Mouse (Mus musculus) MEL (cell line): ENCODE results near the gene Ctcf. TPM values are rescaled to one million over a fixed set of nuclear protein-coding genes. Genes with fewer than 3 reads are reported as not detected.

Source experiments
- DNase-seq: peaks from one replicate; pipeline ENCODE4 v3.0.0; 2011; ENCODE audit warnings: low read depth, low spot score
- H3K27ac ChIP-seq: 2 replicates; pipeline ENCODE4 v1.5.1; 2012; ENCODE audit warnings: low read depth, mild to moderate bottlenecking, control low read depth, low read length, moderate library complexity; ENCODE audit not compliant: control insufficient read depth
- H3K27me3 ChIP-seq, 2 experiments: fragments of 150-350 bp in 1 of 2; sonication (generic) in 1 of 2; 2 replicates each; pipeline ENCODE4 v1.6.1; 2012; ENCODE audit warnings: low read length in 2 of 2, mild to moderate bottlenecking in 2 of 2, improper control_type of control experiment in 1 of 2, moderate library complexity in 1 of 2; ENCODE audit not compliant: insufficient read depth in 2 of 2, control insufficient read depth in 1 of 2
- H3K36me3 ChIP-seq, 2 experiments: 2 replicates each; pipeline ENCODE4 v1.6.1; 2012 to 2014; ENCODE audit warnings: low read length in 2 of 2, improper control_type of control experiment in 1 of 2, inconsistent platforms in 1 of 2, mild to moderate bottlenecking in 1 of 2; ENCODE audit not compliant: insufficient read depth in 2 of 2, control insufficient read depth in 1 of 2
- H3K4me1 ChIP-seq, 2 experiments: fragments of 150-350 bp in 1 of 2; sonication (generic) in 1 of 2; 2 replicates each; pipeline ENCODE4 v1.6.1; 2012; ENCODE audit warnings: low read length in 2 of 2, improper control_type of control experiment in 1 of 2, mild to moderate bottlenecking in 1 of 2; ENCODE audit not compliant: insufficient read depth in 2 of 2, control insufficient read depth in 1 of 2
- H3K4me3 ChIP-seq, 2 experiments: fragments of 150-350 bp in 1 of 2; sonication (generic) in 1 of 2; 2 replicates each; pipeline ENCODE4 v1.5.1; 2012; ENCODE audit warnings: low read depth in 2 of 2, low read length in 2 of 2, mild to moderate bottlenecking in 2 of 2, moderate library complexity in 2 of 2, control low read depth in 1 of 2, improper control_type of control experiment in 1 of 2; ENCODE audit not compliant: control insufficient read depth in 1 of 2, insufficient read depth in 1 of 2
- H3K79me2 ChIP-seq: 2 replicates; pipeline ENCODE4 v1.6.1; 2012; ENCODE audit warnings: mild to moderate bottlenecking, low read length, moderate library complexity; ENCODE audit not compliant: control insufficient read depth, poor library complexity, insufficient read depth
- H3K9ac ChIP-seq: 2 replicates; pipeline ENCODE4 v1.6.1; 2012; ENCODE audit warnings: low read depth, mild to moderate bottlenecking, control low read depth, low read length, moderate library complexity; ENCODE audit not compliant: control insufficient read depth, poor library complexity, severe bottlenecking
- H3K9me3 ChIP-seq: fragments of 150-350 bp; sonication (generic); replicated peaks from 2 replicates; pipeline ENCODE4 v1.6.1; 2012; ENCODE audit warnings: mild to moderate bottlenecking, low read length, improper control_type of control experiment, moderate library complexity; ENCODE audit not compliant: insufficient read depth
- CHD1 ChIP-seq: IDR thresholded peaks from 2 replicates; pipeline ENCODE4 v1.6.1; 2012; ENCODE audit warnings: low read depth, mild to moderate bottlenecking, inconsistent platforms, low read length, improper control_type of control experiment
- ETS1 ChIP-seq: IDR thresholded peaks from 2 replicates; pipeline ENCODE4 v1.6.1; 2012; ENCODE audit warnings: low read depth, mild to moderate bottlenecking, inconsistent platforms, low read length, improper control_type of control experiment, moderate library complexity
- GABPA ChIP-seq: IDR thresholded peaks from 2 replicates; pipeline ENCODE4 v1.6.1; 2012; ENCODE audit warnings: low read depth, mild to moderate bottlenecking, inconsistent platforms, low read length, improper control_type of control experiment, moderate library complexity
- HCFC1 ChIP-seq: IDR thresholded peaks from 2 replicates; pipeline ENCODE4 v1.6.1; 2012; ENCODE audit warnings: low read depth, mild to moderate bottlenecking, inconsistent platforms, low read length, improper control_type of control experiment, moderate library complexity
- MYB ChIP-seq: IDR thresholded peaks from 2 replicates; pipeline ENCODE4 v1.6.1; 2011; ENCODE audit warnings: mild to moderate bottlenecking, low read depth, low read length, improper control_type of control experiment
- MYC ChIP-seq: IDR thresholded peaks from 2 replicates; pipeline ENCODE4 v1.6.1; 2011; ENCODE audit warnings: low read depth, mild to moderate bottlenecking, low read length, improper control_type of control experiment, moderate library complexity
- POLR2AphosphoS2 ChIP-seq: IDR thresholded peaks from 2 replicates; pipeline ENCODE4 v1.6.1; 2011; ENCODE audit warnings: low read length, improper control_type of control experiment
- POLR2AphosphoS5 ChIP-seq: IDR thresholded peaks from 2 replicates; pipeline ENCODE4 v1.6.1; 2012; ENCODE audit warnings: low read depth, borderline replicate concordance, mild to moderate bottlenecking, inconsistent platforms, low read length, moderate library complexity, mixed read lengths
- RCOR1 ChIP-seq: IDR thresholded peaks from 2 replicates; pipeline ENCODE4 v1.6.1; 2012; ENCODE audit warnings: low read depth, mild to moderate bottlenecking, inconsistent platforms, low read length, improper control_type of control experiment
- TAL1 ChIP-seq: IDR thresholded peaks from 2 replicates; pipeline ENCODE4 v1.6.1; 2012; ENCODE audit warnings: mild to moderate bottlenecking, inconsistent platforms, low read length, moderate library complexity, mixed read lengths
- TBP ChIP-seq: IDR thresholded peaks from 2 replicates; pipeline ENCODE4 v1.8.0; 2011; ENCODE audit warnings: low read depth, low read length, improper control_type of control experiment
- UBTF ChIP-seq: IDR thresholded peaks from 2 replicates; pipeline ENCODE4 v1.6.1; 2012; ENCODE audit warnings: low read depth, mild to moderate bottlenecking, inconsistent platforms, low read length, improper control_type of control experiment, moderate library complexity, borderline replicate concordance; ENCODE audit not compliant: insufficient read depth
- ZC3H11A ChIP-seq: IDR thresholded peaks from 2 replicates; pipeline ENCODE4 v1.6.1; 2012; ENCODE audit warnings: low read depth, mild to moderate bottlenecking, inconsistent platforms, low read length, improper control_type of control experiment
- ZKSCAN1 ChIP-seq: IDR thresholded peaks from 2 replicates; pipeline ENCODE4 v1.6.1; 2012; ENCODE audit warnings: low read depth, mild to moderate bottlenecking, inconsistent platforms, low read length, improper control_type of control experiment, moderate library complexity
- ZMIZ1 ChIP-seq: IDR thresholded peaks from 2 replicates; pipeline ENCODE4 v1.6.1; 2012; ENCODE audit warnings: low read depth, mild to moderate bottlenecking, inconsistent platforms, low read length, improper control_type of control experiment, moderate library complexity
- polyA plus RNA-seq, 2 experiments: library from polyadenylated mRNA; stranded (reverse) in 1 of 2; unstranded in 1 of 2; fragments of >175 nt in 1 of 2; fragments of >200 nt in 1 of 2; gene quantifications; 2 replicates each; pipeline versions ENCODE4 v1.2.1 to v1.2.4; 2012; ENCODE audit warnings: low replicate concordance in 2 of 2, low read depth in 1 of 2; ENCODE audit not compliant: insufficient read length in 2 of 2, insufficient read depth in 1 of 2, missing spikeins in 1 of 2
- total RNA-seq: library from RNA; depleted of rRNA; stranded (reverse); fragments of 300-350 nt; gene quantifications from 2 replicates; pipeline ENCODE4 v1.2.3, GENCODE M21; 2012

The Ctcf gene
- total and polyA plus RNA-seq, 3 experiments: 40.7 to 670 (median 87.1) TPM

DNA sequence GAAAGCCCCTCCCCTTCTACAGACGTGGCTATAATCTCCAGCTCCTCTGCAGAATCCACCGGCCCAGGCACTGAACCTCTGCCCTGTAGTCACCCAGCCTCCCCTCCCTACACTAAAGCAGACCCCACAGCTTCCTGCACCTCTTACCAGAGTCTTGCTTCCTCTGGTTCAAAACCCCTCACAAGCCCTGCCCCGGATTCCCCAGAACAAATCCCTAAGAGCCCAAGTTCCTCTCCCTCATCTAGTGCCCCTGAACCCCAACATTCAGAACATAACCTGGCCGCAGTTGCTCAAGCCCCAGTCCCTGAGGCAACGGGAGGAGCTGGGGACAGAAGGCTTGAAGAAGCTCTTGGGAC is 18.1 kb upstream of the Ctcf start:
- TF ChIP-seq ZC3H11A (no peak), POLR2AphosphoS2 (peak; percentile 63; the same call in 1 of the 2 replicates), ZMIZ1 (no peak; the same call in 1 of the 2 replicates), TBP (no peak), ETS1 (no peak), CHD1 (no peak), GABPA (no peak), UBTF (no peak), RCOR1 (no peak)
- Histone ChIP-seq H3K36me3 (peaks cover 0 to 24% of the 10 kb centered on the region in 2 experiments; a peak in 2 of 4 replicates), H3K27ac (no peak overlapping the region), H3K9ac (no peak overlapping the region), H3K4me3 (no peak overlapping the region), H3K79me2 (peaks cover 2% of the 10 kb centered on the region; the same call in 1 of the 2 replicates), H3K9me3 (no peaks in the 10 kb centered on the region), H3K4me1 (no peaks in the 10 kb centered on the region), H3K27me3 (no peaks in the 10 kb centered on the region)
- no peak for DNase-seq

DNA sequence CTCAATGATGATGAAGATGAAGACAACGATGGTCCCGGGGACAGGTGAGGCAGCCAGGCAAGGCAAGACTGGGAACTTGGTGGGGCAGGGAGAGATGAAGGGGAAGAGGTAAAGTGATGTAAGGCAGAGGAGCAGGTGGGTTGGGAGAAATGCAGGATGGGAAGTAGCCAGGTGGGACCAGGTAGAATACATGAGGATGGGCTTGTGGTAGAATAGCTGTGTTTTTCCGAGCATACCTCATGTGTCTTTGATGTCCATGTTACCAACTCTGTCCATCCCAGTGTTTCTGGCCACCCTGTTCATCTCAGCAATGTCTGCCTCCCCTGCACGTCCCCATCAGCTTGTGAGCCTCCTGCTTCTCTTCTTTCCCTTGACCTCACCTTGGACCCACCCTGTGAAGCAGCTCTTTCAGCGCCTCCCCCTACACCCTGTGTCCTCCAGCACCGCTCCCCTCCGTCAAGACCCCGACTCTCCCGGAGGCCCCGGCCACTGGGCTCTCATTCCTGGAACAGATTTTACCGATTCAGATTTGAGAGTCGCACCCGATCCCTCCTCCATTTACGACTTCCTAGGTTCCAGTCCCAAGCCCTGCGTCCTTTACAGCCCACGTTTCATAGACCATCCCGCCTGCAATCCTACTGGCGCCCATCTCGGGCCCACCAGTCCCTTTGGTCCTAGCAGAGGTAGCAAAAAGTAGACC is 17.3 kb upstream of the Ctcf start:
- Histone ChIP-seq H3K4me3 (no peak overlapping the region), H3K36me3 (peaks cover 0 to 24% of the 10 kb centered on the region in 2 experiments; a peak in 2 of 4 replicates), H3K27me3 (no peaks in the 10 kb centered on the region), H3K9me3 (no peaks in the 10 kb centered on the region), H3K4me1 (no peaks in the 10 kb centered on the region), H3K9ac (no peak overlapping the region), H3K27ac (no peak overlapping the region), H3K79me2 (peaks cover 2% of the 10 kb centered on the region; the same call in 1 of the 2 replicates)
- no peak for DNase-seq
- TF ChIP-seq POLR2AphosphoS5 (peak; percentile 70; the same call in 1 of the 2 replicates), ZKSCAN1 (no peak), TAL1 (no peak)

DNA sequence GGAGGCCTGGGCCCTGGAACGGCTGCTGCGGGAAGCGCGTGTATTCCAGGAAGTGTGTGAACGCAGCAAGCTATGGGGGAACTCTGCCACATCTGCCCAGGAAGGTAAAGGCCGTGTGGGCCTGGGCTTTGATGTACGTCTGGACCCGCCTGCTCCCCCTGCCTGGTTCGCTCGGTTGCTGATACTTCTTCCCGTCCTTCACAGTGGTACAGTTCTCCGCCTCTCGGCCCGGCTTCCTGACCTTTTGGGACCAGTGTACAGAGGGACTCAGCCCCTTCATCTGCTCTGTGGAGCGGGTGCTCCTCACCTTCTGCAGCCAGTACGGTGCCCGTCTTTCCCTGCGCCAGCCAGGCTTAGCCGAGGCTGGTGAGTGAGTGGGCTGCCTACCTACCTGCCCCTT is 16.2 kb upstream of the Ctcf start:
- no peak overlapping the region for H3K4me3 ChIP-seq
- H3K79me2 ChIP-seq: no peaks in the 10 kb centered on the region
- no peaks in the 10 kb centered on the region for H3K4me1 ChIP-seq
- H3K36me3 ChIP-seq: peaks cover 0 to 19% of the 10 kb centered on the region in 2 experiments; a peak in 2 of 4 replicates
- no peak overlapping the region for H3K9ac ChIP-seq
- no peak overlapping the region for H3K27ac ChIP-seq
- TF ChIP-seq HCFC1: no peak
- no peak for TF ChIP-seq MYB
- TF ChIP-seq GABPA: no peak
- TF ChIP-seq CHD1: no peak
- no peak for TF ChIP-seq ZC3H11A
- TF ChIP-seq MYC: no peak
- no peaks in the 10 kb centered on the region for H3K9me3 ChIP-seq
- no peaks in the 10 kb centered on the region for H3K27me3 ChIP-seq
- no peak for DNase-seq
